Mouse (Mus musculus) heart, postnatal 0 days (tissue): Measurements from ENCODE around the gene Ubxn10.

Experiments
- CTCF ChIP-seq: IDR thresholded peaks from 2 replicates; pipeline ENCODE4 v1.5.1; 2016; ENCODE audit warnings: antibody characterized with exemption, control low read depth, low read depth
- EP300 ChIP-seq: IDR thresholded peaks from 2 replicates; pipeline ENCODE4 v1.6.1; 2016; ENCODE audit warnings: antibody characterized with exemption, low read depth

- no peak for TF ChIP-seq CTCF
- TF ChIP-seq EP300: no peak
These were observed 40.7 kb upstream of the Ubxn10 start for GRCm38 (mm10) chr4:138777417-138778407.
